Mouse (Mus musculus) brain, embryonic 14.5 days (tissue): ENCODE measurements around the gene Cyp2t4.

Source experiments
- CTCF ChIP-seq: fragments of 200-500 bp; IDR thresholded peaks from 2 replicates; pipeline ENCODE4 v1.5.1; 2012; ENCODE audit warnings: inconsistent platforms, mild to moderate bottlenecking, moderate library complexity, borderline replicate concordance; ENCODE audit not compliant: insufficient read depth, insufficient read length; ENCODE audit errors: extremely low read depth
- POLR2A ChIP-seq: fragments of 200-500 bp; IDR thresholded peaks from 2 replicates; pipeline ENCODE4 v1.6.1; 2012; ENCODE audit warnings: mild to moderate bottlenecking, inconsistent platforms, borderline replicate concordance; ENCODE audit not compliant: poor library complexity, insufficient read depth, insufficient read length, severe bottlenecking; ENCODE audit errors: extremely low read depth

- no peak for TF ChIP-seq POLR2A
- TF ChIP-seq CTCF: no peak
Measured at GRCm38 (mm10) chr7:27165007-27165655, 11.6 kb downstream of the Cyp2t4 start.
